Mouse (Mus musculus): ENCODE measurements around the gene Etv6.

DNA sequence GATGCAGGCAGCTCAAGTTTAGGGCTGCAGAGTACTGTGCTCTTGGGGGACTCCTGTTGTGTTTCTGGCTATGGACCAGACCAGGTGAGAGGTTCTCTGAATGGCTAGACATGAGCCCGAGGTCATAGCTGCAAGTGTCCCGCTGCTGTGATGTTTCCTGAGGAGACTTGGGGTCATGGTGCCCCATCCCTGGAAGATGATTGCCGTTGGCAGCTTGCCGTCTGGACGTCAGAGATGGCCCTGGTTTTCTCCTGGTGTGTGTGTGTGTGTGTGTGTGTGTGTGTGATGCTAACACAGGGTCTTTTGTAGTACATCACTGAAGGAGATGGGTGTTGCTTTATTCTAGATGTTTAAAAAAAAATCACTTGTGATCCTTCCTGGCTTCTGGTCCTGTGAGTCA lies 58.6 kb downstream of the Etv6 start:
- TF ChIP-seq CTCF (IDR thresholded peaks at IDR 0.05; ENCODE audit: borderline replicate concordance, insufficient read depth, low read length): no peak
- TF ChIP-seq POLR2A (IDR thresholded peaks at IDR 0.05; ENCODE audit: low read depth, low read length): no peak
